Mouse (Mus musculus) liver, adult 2 months (tissue): Measurements from ENCODE around the gene Palmd. TPM values are rescaled to one million over a fixed set of nuclear protein-coding genes. Genes with fewer than 3 reads are reported as not detected.
A peak's percentile ranks its signal among the peaks of the same experiment; 100 is the strongest.

Experiments used
- DNase-seq: peaks from one replicate; pipeline ENCODE4 v3.0.0-alpha.2; 2011; ENCODE audit warnings: low read depth, low spot score; ENCODE audit errors: extremely low read depth
- H3K27ac ChIP-seq: fragments of 200-500 bp; replicated peaks from 2 replicates; pipeline ENCODE4 v1.5.1; 2012; ENCODE audit warnings: low read depth, mild to moderate bottlenecking, control low read depth, inconsistent platforms, low read length; ENCODE audit not compliant: insufficient read depth
- H3K27me3 ChIP-seq: fragments of 200-500 bp; 2 replicates; pipeline ENCODE4 v1.6.1; 2012; ENCODE audit warnings: mild to moderate bottlenecking, moderate library complexity, low read length, inconsistent platforms; ENCODE audit not compliant: control insufficient read depth, insufficient read depth
- H3K36me3 ChIP-seq: fragments of 200-500 bp; 2 replicates; pipeline ENCODE4 v1.6.1; 2012; ENCODE audit warnings: low read length, inconsistent platforms; ENCODE audit not compliant: control insufficient read depth, insufficient read depth
- H3K4me1 ChIP-seq: fragments of 200-500 bp; 2 replicates; pipeline ENCODE4 v1.6.1; 2011; ENCODE audit warnings: low read length; ENCODE audit not compliant: control insufficient read depth, insufficient read depth
- H3K4me3 ChIP-seq: fragments of 200-500 bp; 2 replicates; pipeline ENCODE4 v1.5.1; 2011; ENCODE audit warnings: low read depth, mild to moderate bottlenecking, control low read depth, low read length, moderate library complexity; ENCODE audit not compliant: insufficient read depth
- H3K79me2 ChIP-seq: fragments of 200-500 bp; 2 replicates; pipeline ENCODE4 v1.6.1; 2012; ENCODE audit warnings: inconsistent platforms, mild to moderate bottlenecking, low read length, moderate library complexity; ENCODE audit not compliant: control insufficient read depth, insufficient read depth
- H3K9ac ChIP-seq: fragments of 200-500 bp; 2 replicates; pipeline ENCODE4 v1.6.1; 2012; ENCODE audit warnings: low read depth, mild to moderate bottlenecking, control low read depth, inconsistent platforms, low read length
- CTCF ChIP-seq: fragments of 200-500 bp; IDR thresholded peaks from 2 replicates; pipeline ENCODE4 v1.5.1; 2011; ENCODE audit warnings: low read depth, low read length, control low read depth
- POLR2A ChIP-seq: fragments of 200-500 bp; IDR thresholded peaks from 2 replicates; pipeline ENCODE4 v1.6.1; 2011; ENCODE audit warnings: low read length, control low read depth; ENCODE audit not compliant: insufficient read depth; ENCODE audit errors: extremely low read depth
- WGBS: fragments of 180-500 bp; shearing (Covaris S2); methylation state at CpG from one replicate; pipeline ENCODE4 v1.1.7; 2018; 5-methylcytosine and 5-hydroxymethylcytosine counted together
- polyA plus RNA-seq: library from polyadenylated mRNA; depleted of rRNA; stranded (reverse); fragments of >200 nt; gene quantifications from 2 replicates; pipeline ENCODE4 v1.2.3, GENCODE M21; 2012
- total RNA-seq: library from RNA; depleted of rRNA; stranded (reverse); fragments of >200 nt; gene quantifications from 2 replicates; pipeline ENCODE4 v1.2.3, GENCODE M21; 2014

The Palmd gene
- total and polyA plus RNA-seq, 2 experiments, result 6.9 to 16.5 TPM

DNA sequence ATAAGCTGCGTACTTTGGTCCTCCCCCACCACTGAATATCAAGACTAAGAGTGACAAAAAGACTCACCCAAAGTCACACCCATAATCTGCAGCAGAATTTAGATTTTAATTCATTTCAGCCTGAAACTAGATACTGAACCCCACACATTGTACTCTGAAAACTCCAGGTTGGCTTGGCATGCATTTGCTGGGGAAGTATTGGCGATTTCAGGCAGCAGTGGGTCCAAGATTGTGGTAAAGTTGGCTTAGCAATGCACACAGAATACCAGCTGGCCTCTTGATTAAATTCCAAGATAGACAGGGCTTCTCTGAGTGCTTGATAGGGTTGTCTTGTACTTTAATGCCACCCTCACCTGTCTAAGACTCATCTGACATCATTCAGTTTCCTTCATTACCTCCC lies 24.2 kb upstream of the Palmd start:
- no peak overlapping the region for H3K4me3 ChIP-seq
- TF ChIP-seq CTCF (no peak), POLR2A (no peak)
- no peaks in the 10 kb centered on the region for H3K79me2 ChIP-seq
- H3K4me1 ChIP-seq, result no peaks in the 10 kb centered on the region
- no peak for DNase-seq
- WGBS, result 92% methylated on average over 2 of the region's 2 CpGs
- no peaks in the 10 kb centered on the region for H3K36me3 ChIP-seq
- no peak overlapping the region for H3K9ac ChIP-seq
- no peaks in the 10 kb centered on the region for H3K27me3 ChIP-seq
- no peak overlapping the region for H3K27ac ChIP-seq

DNA sequence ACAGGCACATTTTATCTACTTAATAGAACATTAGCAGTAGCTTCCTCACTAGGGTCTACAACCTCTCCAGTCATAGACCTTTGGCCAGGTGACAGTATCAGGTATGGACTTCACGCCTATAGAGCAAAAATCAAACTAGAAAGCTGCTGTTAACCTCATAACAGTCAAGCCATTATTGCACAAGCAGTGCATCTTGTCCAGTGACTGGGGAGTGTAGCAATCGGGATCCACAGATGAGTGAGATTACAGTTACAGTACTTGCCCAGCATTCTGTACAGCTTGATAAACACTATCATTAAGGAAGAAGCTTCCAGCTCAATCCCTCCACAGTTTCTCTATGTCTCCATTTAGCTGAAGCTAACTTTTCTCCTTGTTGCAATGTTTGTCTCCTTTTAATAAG lies 22.4 kb upstream of the Palmd start:
- 49% methylated on average over 2 of the region's 2 CpGs for WGBS
- Histone ChIP-seq H3K4me3 (no peak overlapping the region), H3K27ac (no peak overlapping the region), H3K27me3 (no peaks in the 10 kb centered on the region), H3K9ac (no peak overlapping the region), H3K4me1 (no peaks in the 10 kb centered on the region), H3K36me3 (no peaks in the 10 kb centered on the region), H3K79me2 (no peaks in the 10 kb centered on the region)
- TF ChIP-seq CTCF, result no peak
- no peak for TF ChIP-seq POLR2A
- DNase-seq, result peak; percentile 8

GRCm38 (mm10) chr3:116988221-116988620 lies 19.4 kb upstream of the Palmd start:
- Histone ChIP-seq H3K27me3 (no peaks in the 10 kb centered on the region), H3K4me3 (no peak overlapping the region), H3K36me3 (no peaks in the 10 kb centered on the region), H3K27ac (no peak overlapping the region), H3K9ac (no peak overlapping the region), H3K4me1 (no peaks in the 10 kb centered on the region), H3K79me2 (no peaks in the 10 kb centered on the region)
- TF ChIP-seq POLR2A, result no peak
- TF ChIP-seq CTCF, result no peak
- no peak for DNase-seq
- 85% methylated on average over 3 of the region's 3 CpGs for WGBS

DNA sequence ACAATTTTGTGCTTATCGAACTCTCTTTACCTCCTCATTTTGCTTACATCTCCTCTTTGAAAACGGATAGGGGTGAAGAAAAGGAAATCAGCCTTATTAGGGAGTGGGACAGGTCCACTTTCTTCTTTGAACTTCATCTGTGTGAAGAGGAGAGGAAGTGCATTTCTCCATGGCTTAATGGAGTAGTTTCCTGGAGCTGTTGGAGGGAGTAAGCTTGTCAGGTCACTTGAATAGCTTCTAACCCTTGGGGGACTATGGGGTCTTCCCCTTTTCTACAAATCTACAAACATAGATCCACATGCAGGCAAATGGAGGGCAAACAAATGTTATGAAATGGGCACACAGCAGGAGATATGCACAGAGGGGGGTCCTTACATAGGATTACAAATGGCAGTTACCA lies 17.7 kb upstream of the Palmd start:
- no peak for DNase-seq
- Histone ChIP-seq H3K27ac (no peak overlapping the region), H3K9ac (no peak overlapping the region), H3K79me2 (no peaks in the 10 kb centered on the region), H3K4me1 (no peaks in the 10 kb centered on the region), H3K4me3 (no peak overlapping the region), H3K36me3 (no peaks in the 10 kb centered on the region), H3K27me3 (no peaks in the 10 kb centered on the region)
- TF ChIP-seq CTCF, result no peak
- TF ChIP-seq POLR2A, result no peak
- WGBS, result 68% methylated on average over 2 of the region's 2 CpGs

- H3K27me3 ChIP-seq, result no peaks in the 10 kb centered on the region
- no peaks in the 10 kb centered on the region for H3K36me3 ChIP-seq
- no peak overlapping the region for H3K9ac ChIP-seq
- no peaks in the 10 kb centered on the region for H3K4me1 ChIP-seq
- DNase-seq, result no peak
- no peaks in the 10 kb centered on the region for H3K79me2 ChIP-seq
- no peak overlapping the region for H3K4me3 ChIP-seq
- no peak overlapping the region for H3K27ac ChIP-seq
- TF ChIP-seq CTCF, result no peak
- no peak for TF ChIP-seq POLR2A
- 80% methylated on average over 1 of the region's 1 CpGs for WGBS
Measured at GRCm38 (mm10) chr3:116985741-116986140, 17.0 kb upstream of the Palmd start.

DNA sequence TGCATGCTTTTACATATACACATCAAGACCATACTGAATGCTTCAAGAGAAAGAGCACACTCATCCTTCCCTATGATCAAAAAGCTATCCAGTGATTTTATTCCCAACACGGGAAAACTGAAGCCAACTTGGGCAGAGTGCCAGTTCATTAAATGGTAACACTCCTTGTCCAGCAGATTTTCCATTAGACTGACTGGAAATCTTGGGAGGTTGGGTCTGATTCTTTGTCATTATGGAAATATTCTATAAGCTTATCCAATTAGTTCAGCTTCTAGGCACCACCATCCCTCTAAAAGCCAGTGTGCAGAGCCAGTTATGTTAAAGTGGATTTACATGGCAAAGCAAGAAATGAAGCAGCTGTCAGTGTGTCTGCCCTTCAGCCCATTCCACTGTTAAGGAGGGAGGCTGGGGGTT lies 16.3 kb upstream of the Palmd start:
- H3K4me1 ChIP-seq, result no peaks in the 10 kb centered on the region
- no peak overlapping the region for H3K27ac ChIP-seq
- 62% methylated on average over 1 of the region's 1 CpGs for WGBS
- H3K36me3 ChIP-seq, result no peaks in the 10 kb centered on the region
- no peak for DNase-seq
- no peak overlapping the region for H3K9ac ChIP-seq
- H3K79me2 ChIP-seq, result no peaks in the 10 kb centered on the region
- TF ChIP-seq CTCF (no peak), POLR2A (no peak)
- H3K4me3 ChIP-seq, result no peak overlapping the region
- H3K27me3 ChIP-seq, result no peaks in the 10 kb centered on the region
